Mouse (Mus musculus) adrenal gland (tissue): ENCODE data around the gene Irgc1.

Source experiments
- intact Hi-C: fragments of 180-260 bp; cut with DNase I; formaldehyde crosslinking; loops from one replicate; pipeline ENCODE4 v1.15.1; 2025

Gene Irgc1

DNA sequence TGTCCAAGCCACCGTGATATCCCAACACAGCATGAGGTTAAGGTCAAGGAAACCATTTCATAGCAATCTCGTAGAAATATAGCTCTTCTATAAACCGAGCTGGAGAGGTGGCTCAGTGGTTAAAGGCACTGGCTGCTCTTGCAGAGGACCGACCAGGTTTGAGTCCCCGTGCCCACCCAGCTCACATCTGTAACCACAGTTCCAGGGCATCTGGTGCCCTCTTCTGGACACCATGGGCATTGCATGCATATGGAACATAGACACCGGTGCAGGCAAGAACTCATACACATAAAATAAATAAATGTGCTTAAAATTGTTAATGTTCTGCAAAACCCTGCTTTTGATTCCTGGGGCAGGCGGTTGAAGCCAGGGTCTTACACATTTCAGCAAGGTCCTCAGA lies 20.8 kb upstream of the Irgc1 start:
- intact Hi-C loops, result no loop called here

DNA sequence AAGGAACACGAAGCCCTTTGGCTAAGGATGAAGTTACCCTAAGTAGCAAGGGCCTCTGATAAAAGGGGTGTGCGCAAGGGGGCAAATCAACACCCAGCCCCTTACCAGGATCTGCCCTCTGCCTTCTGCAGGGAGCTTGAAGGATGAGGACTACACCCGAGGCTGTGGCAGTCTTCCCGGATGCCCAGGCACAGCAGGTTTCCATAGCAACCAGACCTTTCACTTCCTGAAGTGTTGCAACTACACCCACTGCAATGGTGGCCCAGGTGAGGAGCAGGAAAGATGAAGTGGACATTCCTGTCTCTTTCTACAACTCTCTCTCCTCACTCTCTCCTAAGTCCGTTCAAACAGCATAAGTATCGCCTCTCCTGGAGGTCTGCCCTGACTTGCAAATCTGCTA lies 20.3 kb upstream of the Irgc1 start:
- intact Hi-C loops, result no loop called here

- intact Hi-C loops, result no loop called here
These were observed 18.3 kb upstream of the Irgc1 start for GRCm38 (mm10) chr7:24470356-24470755.

GRCm38 (mm10) chr7:24469126-24469525 lies 17.0 kb upstream of the Irgc1 start:
- intact Hi-C loops, result no loop called here

DNA sequence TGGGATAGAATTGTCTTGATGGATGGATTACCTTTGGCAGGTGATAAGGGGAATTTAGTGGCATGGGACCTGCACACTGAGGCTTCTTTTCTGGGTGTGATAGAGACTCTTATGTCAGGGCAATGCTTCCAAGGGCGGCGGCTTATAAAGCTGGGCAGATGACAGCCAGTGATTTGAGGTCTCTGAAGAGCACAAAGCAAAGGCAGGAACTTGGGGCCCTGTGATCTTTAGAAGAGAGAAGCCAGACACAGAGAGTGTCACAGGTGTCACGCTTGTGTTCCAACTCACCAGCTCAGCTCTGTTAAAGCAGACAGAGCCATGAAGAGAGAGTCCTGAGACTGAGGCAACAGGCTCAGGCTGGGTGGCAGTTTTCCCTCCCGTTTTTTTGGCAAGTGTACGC lies 15.8 kb upstream of the Irgc1 start:
- intact Hi-C loops, result no loop called here

- intact Hi-C loops, result no loop called here
These were observed 14.7 kb upstream of the Irgc1 start for GRCm38 (mm10) chr7:24466835-24467234.

- intact Hi-C loops, result no loop called here
These were observed 10.6 kb upstream of the Irgc1 start, which contains the start of gene Plaur for GRCm38 (mm10) chr7:24462388-24463319. Gene Plaur (plus strand): TSS chr7:24462484.

GRCm38 (mm10) chr7:24461376-24462051 lies 9.4 kb upstream of the Irgc1 start:
- intact Hi-C loops, result no loop called here

- intact Hi-C loops, result no loop called here
These were observed 7.7 kb upstream of the Irgc1 start for GRCm38 (mm10) chr7:24459843-24460242.

DNA sequence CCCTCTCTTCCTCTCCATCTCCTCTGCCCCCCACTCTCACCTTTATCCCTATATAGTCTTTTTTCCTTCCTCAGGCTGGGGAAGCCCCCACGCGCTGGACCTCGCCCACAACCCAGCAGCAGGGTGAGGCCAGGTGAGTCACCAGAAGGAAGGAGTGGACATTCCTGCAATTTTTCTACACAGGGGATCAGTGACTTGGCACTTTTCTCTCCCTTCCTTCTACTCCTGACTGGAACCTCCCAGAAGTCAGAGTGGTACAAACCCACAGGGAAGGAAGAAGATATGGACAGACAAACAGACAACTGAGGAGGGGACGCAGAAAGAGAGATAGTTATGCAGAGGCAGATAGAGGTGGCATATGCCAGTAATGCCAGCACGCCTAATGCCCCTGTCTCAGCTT lies 7.3 kb upstream of the Irgc1 start:
- intact Hi-C loops, result no loop called here

DNA sequence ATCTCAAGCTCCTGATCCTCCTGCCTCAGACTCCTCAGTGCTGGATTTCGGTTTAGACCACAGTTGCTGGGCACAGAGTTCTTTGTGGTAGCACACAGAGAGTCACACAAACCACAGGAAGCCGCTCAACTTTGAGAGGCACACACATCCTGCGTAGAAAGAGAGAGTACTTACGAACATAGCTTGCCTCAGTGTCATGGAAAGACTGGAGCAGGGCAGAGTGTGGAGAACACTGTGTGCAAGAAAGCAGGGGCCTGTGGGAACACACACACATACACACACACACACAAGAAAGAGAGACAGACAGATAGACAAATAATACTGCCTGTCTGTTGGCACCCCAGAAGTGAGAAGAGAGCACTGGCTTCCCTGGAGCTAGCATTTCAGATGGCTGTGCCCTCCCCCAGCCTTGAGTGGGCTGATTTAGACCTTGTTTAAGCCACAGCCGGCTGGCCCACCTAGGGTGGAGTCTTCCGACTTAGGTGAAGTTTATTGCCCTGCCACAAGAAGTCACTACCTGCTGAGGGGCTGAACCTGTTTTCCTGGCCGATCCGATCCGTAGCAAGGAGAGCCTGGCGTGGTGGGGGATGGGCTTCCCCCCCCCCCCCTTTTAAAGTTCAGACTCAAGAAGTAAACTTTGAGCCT lies 5.8 kb upstream of the Irgc1 start:
- intact Hi-C loops, result no loop called here

DNA sequence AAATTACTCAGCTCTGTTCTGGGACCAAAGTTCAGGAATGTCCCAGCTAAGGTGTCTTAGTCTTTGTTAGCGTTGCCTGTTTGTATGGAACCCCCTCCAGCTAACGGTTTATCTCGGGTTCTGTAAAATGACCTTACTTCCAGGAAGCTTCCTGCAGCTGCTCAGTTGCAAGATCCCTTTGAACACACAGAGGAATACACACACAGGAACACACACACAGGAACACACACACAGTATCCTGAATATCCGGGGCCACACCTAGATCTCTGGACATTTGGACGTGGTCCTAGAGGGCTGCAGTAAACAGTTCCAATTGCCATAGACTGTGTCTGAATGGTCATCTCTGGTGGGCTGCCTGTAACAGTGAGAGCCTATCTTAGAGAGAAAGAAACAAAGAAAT lies 3.6 kb upstream of the Irgc1 start:
- intact Hi-C loops, result no loop called here

DNA sequence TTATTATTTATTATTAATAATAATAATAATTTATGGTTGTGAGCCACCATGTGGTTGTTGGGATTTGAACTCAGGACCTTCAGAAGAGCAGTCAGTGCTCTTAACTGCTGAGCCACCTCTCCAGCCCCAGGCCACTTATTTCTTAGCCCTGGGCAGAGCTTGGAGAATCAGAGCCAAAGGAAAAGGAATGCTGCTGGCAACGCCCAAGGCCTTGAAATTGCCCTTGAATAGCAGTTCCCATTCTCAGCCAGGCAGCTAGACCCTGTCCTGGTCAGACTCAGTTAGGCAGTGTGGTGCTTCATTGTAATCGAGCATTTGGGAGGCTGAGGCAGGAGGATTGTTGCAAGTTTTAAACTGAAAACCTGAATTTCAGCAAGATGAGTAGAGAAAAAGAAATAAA lies 2.1 kb upstream of the Irgc1 start:
- intact Hi-C loops, result no loop called here

- intact Hi-C loops, result no loop called here
These were observed 1.5 kb downstream of the Irgc1 start for GRCm38 (mm10) chr7:24450585-24451017.

DNA sequence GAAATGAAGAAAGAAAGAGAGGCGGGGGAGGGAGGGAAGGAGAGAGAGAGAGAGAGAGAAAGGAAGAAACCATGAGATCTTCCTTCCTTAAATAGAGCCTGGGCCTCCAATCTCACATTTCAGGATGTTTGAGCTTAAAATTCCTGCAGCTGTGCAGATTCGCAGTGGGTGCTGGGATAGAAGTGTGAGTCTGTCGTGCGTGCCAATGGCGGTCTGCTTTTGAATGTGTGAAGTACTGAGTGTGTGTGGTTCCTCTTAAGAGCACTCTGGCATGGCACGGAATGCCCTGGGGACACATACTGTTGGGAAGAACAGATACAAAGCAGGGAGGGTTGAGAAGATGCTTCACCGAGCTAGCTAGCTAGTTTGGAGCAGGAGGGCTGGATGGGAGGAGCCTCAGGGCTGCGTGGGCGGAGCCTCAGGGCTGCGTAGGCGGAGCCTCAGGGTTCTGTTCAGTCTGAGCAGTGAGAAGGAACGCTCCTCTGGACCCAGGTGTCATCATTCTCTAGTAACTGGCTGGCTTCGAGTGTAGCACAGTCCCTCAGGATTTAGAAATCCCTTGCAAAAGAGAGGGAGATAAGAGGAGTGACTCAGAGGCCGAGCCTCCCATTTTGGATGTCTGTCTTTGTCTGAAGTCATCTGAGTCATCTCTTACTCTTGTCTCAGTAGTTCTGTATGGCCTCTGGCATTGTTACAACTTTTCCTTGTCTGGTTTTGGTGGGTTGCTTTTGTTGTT lies 3.1 kb downstream of the Irgc1 start:
- intact Hi-C loops, result no loop called here

GRCm38 (mm10) chr7:24446697-24447340 lies 5.3 kb downstream of the Irgc1 start:
- intact Hi-C loops, result no loop called here

DNA sequence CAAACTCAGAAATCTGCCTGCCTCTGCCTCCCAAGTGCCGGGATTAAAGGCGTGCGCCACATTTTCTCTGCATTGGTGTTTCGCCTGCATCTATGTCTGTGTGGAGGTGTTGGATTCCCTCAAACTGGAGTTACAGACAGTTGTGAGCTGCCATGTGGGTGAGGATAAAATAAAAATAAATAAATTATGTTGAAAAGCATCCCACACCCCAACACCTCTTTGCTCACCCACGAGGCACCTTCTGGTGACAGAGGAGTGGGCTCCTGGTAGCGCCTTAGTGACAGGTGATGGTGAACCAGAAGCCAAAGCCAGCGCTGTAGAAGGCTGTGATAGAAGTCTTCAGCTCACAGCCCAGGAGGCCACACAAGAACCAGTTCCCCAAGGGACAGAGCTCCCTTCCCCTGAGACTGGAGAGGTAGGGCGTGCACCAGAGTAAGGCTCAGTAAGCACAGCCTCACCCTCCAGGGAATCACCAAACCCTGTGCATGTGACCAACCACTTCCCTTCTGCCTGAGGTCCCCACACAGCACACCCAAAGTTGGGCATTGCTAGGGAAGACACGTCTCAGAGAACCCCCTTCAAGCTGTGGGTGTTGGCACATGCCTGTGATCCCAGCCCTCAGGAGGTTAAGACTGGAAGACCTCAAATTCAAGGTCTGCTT lies 6.7 kb downstream of the Irgc1 start:
- intact Hi-C loops, result no loop called here

DNA sequence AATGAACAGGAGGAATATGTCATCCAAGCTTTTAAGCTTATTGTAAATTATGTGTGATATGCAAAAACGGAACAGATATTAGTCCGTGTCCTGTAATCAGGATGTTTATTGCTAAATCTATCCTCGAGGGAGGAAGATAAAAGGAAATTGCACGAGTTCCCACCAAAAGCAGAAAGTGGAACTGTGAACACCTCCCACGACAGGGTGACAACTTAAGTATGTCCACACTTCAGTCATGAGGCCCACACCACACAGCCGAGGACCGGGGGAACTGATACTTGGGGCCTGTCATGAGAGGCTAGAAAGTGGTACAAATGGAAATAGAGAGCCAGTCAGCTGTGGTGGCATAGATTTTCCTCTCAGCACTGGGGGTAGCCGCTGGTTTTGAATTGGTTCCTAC lies 9.8 kb downstream of the Irgc1 start:
- intact Hi-C loops, result loop anchor here (5.0 kb wide), 1 partner anchor 35 kb away; no protein-coding TSS in a partner anchor

DNA sequence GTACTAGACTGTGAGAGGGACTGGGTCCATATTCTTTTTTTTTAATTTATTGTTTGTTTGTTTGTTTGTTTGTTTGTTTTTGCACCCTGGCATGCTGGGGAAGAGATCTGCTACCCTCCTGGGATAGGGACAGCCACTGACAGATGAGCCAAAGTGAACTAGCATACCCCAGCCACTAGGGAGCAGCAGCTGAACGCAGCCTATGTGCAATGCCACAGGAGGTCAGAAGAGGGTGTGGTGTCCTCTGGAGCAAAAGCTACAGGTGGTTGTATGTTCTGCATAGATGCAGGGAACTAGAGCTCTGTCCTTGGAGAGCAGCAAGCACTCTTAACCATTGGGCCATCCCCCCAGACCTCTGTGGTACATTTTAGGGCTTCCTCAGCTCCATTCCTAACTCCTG lies 10.3 kb downstream of the Irgc1 start:
- intact Hi-C loops, result loop anchor here (5.0 kb wide), 1 partner anchor 36 kb away; no protein-coding TSS in a partner anchor

DNA sequence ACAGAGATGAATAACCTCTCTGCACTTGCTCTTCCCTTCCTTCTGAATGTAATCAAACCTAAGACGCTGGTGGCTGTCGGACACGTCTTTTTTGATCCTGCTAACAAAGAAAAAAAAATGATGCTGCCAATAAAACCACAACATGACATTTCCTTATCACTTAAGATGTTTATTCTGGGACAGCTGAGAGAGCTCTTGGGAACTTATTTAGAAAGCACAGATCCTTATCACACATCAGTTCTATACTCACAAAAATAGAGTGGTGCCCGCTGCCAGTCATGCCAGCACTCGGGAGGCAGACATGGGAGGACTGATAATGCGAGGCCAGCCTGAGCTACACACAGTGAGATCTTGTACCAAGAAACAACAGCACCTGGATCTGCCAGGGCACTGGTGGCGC lies 12.2 kb downstream of the Irgc1 start:
- intact Hi-C loops, result loop anchor here (5.0 kb wide), 1 partner anchor 37 kb away; no protein-coding TSS in a partner anchor
